9 mouse cellular contexts compared by ENCODE assay signal in genomic region chr17:8763248-8763647, GRCm38 (mm10).
DNase-seq lines count a peak whose midpoint lies in the region; ATAC-seq and TF ChIP-seq lines count a peak whose summit lies in the region.
"Had no signal": no experiment of that assay in that cellular context is flagged by ENCODE, and none has a peak within 500 bp of the region (broad histone marks: within the 10 kb centered on the region; RNA-seq: fewer than 3 reads in every experiment).

No protein-coding gene starts in this region.

- H3K4me2 ChIP-seq in hindbrain, postnatal 0 days (ENCODE audit: low read depth, low read length): no peak overlapping the region
- H3K4me2 ChIP-seq in stomach, embryonic 16.5 days (ENCODE audit: low read depth, low read length): no peak overlapping the region
- H3K4me2 ChIP-seq in stomach, postnatal 0 days (replicated peaks; ENCODE audit: low read depth): no peak overlapping the region
- no peak overlapping the region for H3K4me2 ChIP-seq in forebrain, embryonic 11.5 days (ENCODE audit: low read depth, low read length, severe bottlenecking)
- H3K4me2 ChIP-seq: hindbrain, embryonic 15.5 days; liver, embryonic 15.5 days had no signal

- no peaks in the 10 kb centered on the region for H3K36me3 ChIP-seq in hindbrain, postnatal 0 days (ENCODE audit: insufficient read depth, low read length)
- H3K36me3 ChIP-seq in hindbrain, embryonic 10.5 days: no peaks in the 10 kb centered on the region
- H3K36me3 ChIP-seq in stomach, embryonic 16.5 days (ENCODE audit: control insufficient read depth, insufficient read depth, low read length): no peaks in the 10 kb centered on the region
- H3K36me3 ChIP-seq in stomach, postnatal 0 days (ENCODE audit: control insufficient read depth, insufficient read depth, low read length): no peaks in the 10 kb centered on the region
- H3K36me3 ChIP-seq in forebrain, embryonic 11.5 days (ENCODE audit: control insufficient read depth, insufficient read depth, low read length): no peaks in the 10 kb centered on the region
- H3K36me3 ChIP-seq: hindbrain, embryonic 15.5 days; liver, embryonic 15.5 days had no signal

- no peak overlapping the region for H3K27ac ChIP-seq in hindbrain, postnatal 0 days
- no peak overlapping the region for H3K27ac ChIP-seq in hindbrain, embryonic 10.5 days
- no peak overlapping the region for H3K27ac ChIP-seq in stomach, embryonic 16.5 days (ENCODE audit: low read length)
- no peak overlapping the region for H3K27ac ChIP-seq in stomach, postnatal 0 days (replicated peaks)
- no peak overlapping the region for H3K27ac ChIP-seq in layer of hippocampus, adult 2 months
- H3K27ac ChIP-seq in forebrain, embryonic 11.5 days (ENCODE audit: low read depth, low read length): no peak overlapping the region
- H3K27ac ChIP-seq: hindbrain, embryonic 15.5 days; liver, embryonic 15.5 days had no signal

- TF ChIP-seq CTCF in hindbrain, postnatal 0 days (IDR thresholded peaks at IDR 0.05; ENCODE audit: low read depth): no peak
- TF ChIP-seq CTCF in stomach, postnatal 0 days (IDR thresholded peaks at IDR 0.05; ENCODE audit: low read depth): no peak
- TF ChIP-seq CTCF in layer of hippocampus, adult 2 months (conservative IDR thresholded peaks at IDR 0.05): no peak

- H3K9me3 ChIP-seq in hindbrain, postnatal 0 days (ENCODE audit: low read length): no peaks in the 10 kb centered on the region
- no peaks in the 10 kb centered on the region for H3K9me3 ChIP-seq in hindbrain, embryonic 10.5 days
- H3K9me3 ChIP-seq in stomach, embryonic 16.5 days (replicated peaks; ENCODE audit: control insufficient read depth, low read length): no peaks in the 10 kb centered on the region
- H3K9me3 ChIP-seq in stomach, postnatal 0 days (ENCODE audit: control insufficient read depth, low read length): no peaks in the 10 kb centered on the region
- H3K9me3 ChIP-seq in forebrain, embryonic 11.5 days (ENCODE audit: control insufficient read depth, low read length): no peaks in the 10 kb centered on the region
- H3K9me3 ChIP-seq: hindbrain, embryonic 15.5 days; liver, embryonic 15.5 days had no signal

- no peak overlapping the region for H3K9ac ChIP-seq in hindbrain, postnatal 0 days (replicated peaks; ENCODE audit: low read length)
- H3K9ac ChIP-seq in stomach, embryonic 16.5 days (ENCODE audit: low read length): no peak overlapping the region
- H3K9ac ChIP-seq in stomach, postnatal 0 days (ENCODE audit: low read length): no peak overlapping the region
- no peak overlapping the region for H3K9ac ChIP-seq in forebrain, embryonic 11.5 days (ENCODE audit: low read length)
- H3K9ac ChIP-seq: hindbrain, embryonic 15.5 days; liver, embryonic 15.5 days had no signal

- no peak for ATAC-seq in hindbrain, postnatal 0 days
- ATAC-seq in stomach, embryonic 16.5 days (ENCODE audit: insufficient read depth, low FRiP score): 0 out of 2 replicates have a peak, but pooled peaks have one; percentile 29
- ATAC-seq in stomach, postnatal 0 days (ENCODE audit: low FRiP score, low TSS enrichment): no peak
- ATAC-seq in forebrain, embryonic 11.5 days (replicated peaks; ENCODE audit: low FRiP score): no peak

- no peaks in the 10 kb centered on the region for H3K4me1 ChIP-seq in hindbrain, postnatal 0 days (ENCODE audit: insufficient read depth, low read length)
- H3K4me1 ChIP-seq in hindbrain, embryonic 10.5 days (replicated peaks): no peaks in the 10 kb centered on the region
- no peaks in the 10 kb centered on the region for H3K4me1 ChIP-seq in stomach, embryonic 16.5 days (ENCODE audit: control insufficient read depth, insufficient read depth, low read length)
- H3K4me1 ChIP-seq in stomach, postnatal 0 days (replicated peaks; ENCODE audit: control insufficient read depth, insufficient read depth): no peaks in the 10 kb centered on the region
- H3K4me1 ChIP-seq in forebrain, embryonic 11.5 days (replicated peaks; ENCODE audit: control insufficient read depth, insufficient read depth, low read length): no peaks in the 10 kb centered on the region
- H3K4me1 ChIP-seq: hindbrain, embryonic 15.5 days; liver, embryonic 15.5 days had no signal

- 20% methylated on average over 1 of the region's 1 CpGs for WGBS in hindbrain, postnatal 0 days
- 55% methylated on average over 1 of the region's 1 CpGs for WGBS in hindbrain, embryonic 10.5 days
- 21% methylated on average over 1 of the region's 1 CpGs for WGBS in stomach, embryonic 16.5 days
- 18% methylated on average over 1 of the region's 1 CpGs for WGBS in stomach, postnatal 0 days
- WGBS in forebrain, embryonic 11.5 days: 74% methylated on average over 1 of the region's 1 CpGs

- no peak overlapping the region for H3K4me3 ChIP-seq in hindbrain, postnatal 0 days (ENCODE audit: low read length)
- H3K4me3 ChIP-seq in hindbrain, embryonic 10.5 days: no peak overlapping the region
- H3K4me3 ChIP-seq in stomach, embryonic 16.5 days (replicated peaks; ENCODE audit: low read length): no peak overlapping the region
- H3K4me3 ChIP-seq in stomach, postnatal 0 days (ENCODE audit: low read depth, low read length): no peak overlapping the region
- H3K4me3 ChIP-seq in layer of hippocampus, adult 2 months: no peak overlapping the region
- H3K4me3 ChIP-seq in forebrain, embryonic 11.5 days (ENCODE audit: low read depth, low read length): no peak overlapping the region
- H3K4me3 ChIP-seq: hindbrain, embryonic 15.5 days; liver, embryonic 15.5 days had no signal

- no peak for TF ChIP-seq EP300 in stomach, postnatal 0 days (optimal IDR thresholded peaks at IDR 0.05)

- no peaks in the 10 kb centered on the region for H3K27me3 ChIP-seq in hindbrain, postnatal 0 days (ENCODE audit: insufficient read depth, low read length)
- H3K27me3 ChIP-seq in hindbrain, embryonic 10.5 days (ENCODE audit: insufficient read depth, poor library complexity, severe bottlenecking): no peaks in the 10 kb centered on the region
- H3K27me3 ChIP-seq in stomach, embryonic 16.5 days (ENCODE audit: control insufficient read depth, insufficient read depth, low read length): no peaks in the 10 kb centered on the region
- H3K27me3 ChIP-seq in stomach, postnatal 0 days (ENCODE audit: control insufficient read depth, insufficient read depth, low read length): no peaks in the 10 kb centered on the region
- H3K27me3 ChIP-seq in forebrain, embryonic 11.5 days (ENCODE audit: control insufficient read depth, insufficient read depth, low read length): no peaks in the 10 kb centered on the region
- H3K27me3 ChIP-seq: hindbrain, embryonic 15.5 days; liver, embryonic 15.5 days had no signal

- peak; percentile 58 for DNase-seq in hindbrain, postnatal 0 days (ENCODE audit: low spot score)
- DNase-seq in hindbrain, embryonic 10.5 days (ENCODE audit: low spot score): no peak
- DNase-seq in stomach, postnatal 0 days (ENCODE audit: low spot score): no peak
- DNase-seq in layer of hippocampus, adult 2 months (ENCODE audit: low spot score in 2 of 2): peak; percentile 28 to 36
- no peak for DNase-seq in gastrocnemius, adult 8-10 months (ENCODE audit: low spot score in 2 of 2)
- DNase-seq in forebrain, embryonic 11.5 days (ENCODE audit: low spot score): no peak

Comparison
In these comparisons a context has a peak if more than half of its experiments do, and no peak if none do; other contexts are left out.
1. DNase-seq: peak in hindbrain, postnatal 0 days (single experiment) and layer of hippocampus, adult 2 months (2 of 2); none in hindbrain, embryonic 10.5 days (single experiment), stomach, postnatal 0 days (single experiment), gastrocnemius, adult 8-10 months (0 of 2) and forebrain, embryonic 11.5 days (single experiment).